Mouse (Mus musculus) c-Kit-positive CD71-positive TER-119-positive erythroid progenitor cells, embryonic 14.5 days (primary cell): ENCODE data around the gene Pla2g2d.
"Not testable (repeated sequence)": the region's sequence is repeated elsewhere in the genome, so short reads cannot be mapped to it uniquely, and the experiment has no call there.

Source experiments
- DNase-seq: peaks from one replicate; pipeline ENCODE4 v3.0.0-alpha.2; 2013; ENCODE audit warnings: low spot score

Pla2g2d gene

DNA sequence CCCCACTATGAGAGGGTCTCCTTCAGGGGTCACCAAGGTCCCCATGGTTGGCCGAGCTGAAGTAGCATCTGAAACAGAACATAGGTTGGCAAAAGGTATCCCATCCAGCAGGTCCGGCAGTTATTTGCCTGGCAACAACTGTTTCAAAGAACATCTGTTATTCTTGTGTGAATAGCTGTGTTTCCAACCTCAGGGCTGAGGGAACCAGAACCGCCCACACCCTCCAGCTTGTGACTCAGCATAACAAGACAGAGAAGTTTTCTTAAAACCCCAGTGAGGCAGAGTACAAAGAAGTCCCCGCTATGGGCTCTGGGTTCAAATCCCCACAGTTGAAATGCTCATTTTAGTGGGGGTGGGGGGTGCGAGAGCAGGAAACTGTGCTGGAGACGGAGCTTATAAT lies 6.6 kb downstream of the Pla2g2d start:
- no peak for DNase-seq

DNA sequence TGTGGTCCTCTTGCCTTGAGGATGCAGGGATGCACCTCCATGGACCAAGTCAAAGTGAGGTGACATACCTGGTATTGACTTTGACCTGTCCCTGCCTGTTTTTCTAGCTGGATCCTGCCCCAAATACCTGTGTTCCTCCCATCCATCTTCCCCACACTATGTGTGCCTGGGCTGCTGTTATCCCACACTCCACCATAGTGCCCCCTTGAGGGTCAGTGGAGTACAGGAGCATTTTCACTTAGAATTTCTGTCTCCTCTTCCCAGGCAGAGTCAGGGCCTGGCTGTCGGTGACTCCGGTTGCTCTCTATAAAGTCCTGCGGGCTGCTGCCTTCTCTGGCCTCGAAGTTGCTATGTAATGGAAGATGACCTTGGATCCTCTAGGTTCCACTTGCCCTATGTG lies 10.2 kb downstream of the Pla2g2d start:
- DNase-seq: no peak

DNA sequence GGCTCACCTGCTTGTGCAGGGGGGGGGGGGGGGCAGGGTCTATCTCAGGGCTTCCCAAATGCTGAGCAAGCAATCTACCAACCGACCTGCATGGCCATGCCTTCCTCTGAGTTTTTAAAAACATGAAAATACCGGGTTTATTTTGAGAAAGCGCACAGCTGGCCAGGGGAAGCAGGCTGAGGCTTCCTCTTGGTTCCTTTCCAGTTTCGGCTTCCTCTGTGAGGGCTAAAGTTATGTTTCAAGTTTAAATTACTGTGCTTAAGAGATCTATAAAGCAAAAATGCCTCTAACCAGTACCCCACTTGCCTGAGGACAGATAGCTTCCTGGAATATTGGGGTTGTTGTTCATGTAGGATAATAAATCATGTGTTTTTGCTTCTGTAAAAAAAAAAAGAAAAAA lies 10.6 kb downstream of the Pla2g2d start:
- DNase-seq: no peak

GRCm38 (mm10) chr4:138788381-138788780 lies 12.8 kb downstream of the Pla2g2d start:
- no peak for DNase-seq

DNA sequence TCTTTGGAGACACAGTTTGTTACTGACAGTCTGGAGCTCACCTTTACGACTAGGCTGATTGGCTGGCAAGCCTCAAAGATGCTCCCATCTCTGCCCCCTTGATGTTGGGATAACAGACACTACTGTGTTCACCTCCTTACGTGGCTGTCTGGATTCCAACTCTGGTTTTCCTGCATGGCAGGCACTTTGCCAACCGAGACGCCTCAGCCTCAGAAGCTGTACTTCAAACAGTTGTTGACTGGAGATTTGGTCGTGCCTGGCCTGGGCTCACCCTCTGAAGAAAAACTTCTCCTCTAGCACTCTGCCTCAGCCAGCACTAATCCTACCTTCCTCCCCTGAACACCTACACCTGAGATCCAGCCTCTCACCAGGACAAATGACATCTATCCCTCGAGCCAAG lies 15.9 kb downstream of the Pla2g2d start:
- no peak for DNase-seq

DNA sequence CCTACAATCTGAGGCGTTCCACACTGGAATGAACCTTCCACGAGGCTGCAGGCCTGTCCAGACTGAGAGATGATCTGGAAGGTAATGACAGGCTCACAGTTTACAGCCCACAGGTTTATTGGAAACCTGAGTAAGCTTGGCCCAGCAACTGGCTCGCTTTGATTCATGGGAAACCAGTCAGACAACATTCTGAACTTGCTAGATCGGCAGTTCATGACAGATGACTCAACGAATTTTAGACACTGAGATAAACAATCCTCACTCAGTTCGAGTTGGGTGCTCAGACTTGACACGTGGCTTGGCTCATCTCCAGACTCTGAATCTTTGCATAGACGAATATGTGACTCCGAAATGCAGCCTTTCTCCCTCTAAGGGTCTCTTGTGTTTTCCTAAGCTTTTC lies 17.1 kb downstream of the Pla2g2d start:
- DNase-seq: no peak

GRCm38 (mm10) chr4:138793276-138793675 lies 17.7 kb downstream of the Pla2g2d start:
- DNase-seq: no peak

GRCm38 (mm10) chr4:138794344-138794743 lies 18.8 kb downstream of the Pla2g2d start:
- no peak for DNase-seq

- DNase-seq: no peak
Measured at GRCm38 (mm10) chr4:138796513-138797216, 21.1 kb downstream of the Pla2g2d start.

GRCm38 (mm10) chr4:138797217-138797570 lies 21.7 kb downstream of the Pla2g2d start:
- no peak for DNase-seq

DNA sequence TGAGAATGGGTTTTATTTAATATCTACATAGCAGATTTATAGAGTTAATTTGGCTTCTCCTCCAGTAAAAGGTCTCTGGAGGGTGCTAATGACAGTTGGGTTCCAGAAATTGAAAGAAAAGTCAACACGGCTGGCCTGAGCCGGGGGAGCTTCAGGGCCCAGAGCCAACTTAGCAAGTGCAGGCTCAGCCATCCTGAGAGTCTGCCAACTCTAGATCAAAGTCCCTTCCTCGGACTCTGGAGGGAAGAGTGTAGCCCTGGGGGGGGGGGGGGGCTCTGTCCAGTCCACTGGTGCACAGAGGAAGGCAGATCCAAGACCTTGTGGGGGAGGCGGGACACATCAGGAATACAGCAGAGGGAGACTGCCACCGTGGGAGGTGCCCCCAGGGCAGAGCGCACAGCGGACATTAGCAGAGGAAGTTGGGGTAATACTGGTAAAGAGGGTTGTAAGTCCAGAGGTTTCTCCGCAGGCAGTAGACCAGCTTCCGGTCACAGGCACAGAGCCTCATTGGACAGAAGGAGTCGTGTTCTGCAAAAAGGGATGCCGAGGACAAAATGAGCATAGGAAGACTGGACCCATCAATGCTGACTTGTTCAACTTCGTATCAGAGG lies 24.7 kb downstream of the Pla2g2d start:
- DNase-seq: no peak

GRCm38 (mm10) chr4:138801631-138802030 lies 26.1 kb downstream of the Pla2g2d start:
- no peak for DNase-seq

- DNase-seq: no peak
Measured at GRCm38 (mm10) chr4:138802917-138803316, 27.4 kb downstream of the Pla2g2d start.

DNA sequence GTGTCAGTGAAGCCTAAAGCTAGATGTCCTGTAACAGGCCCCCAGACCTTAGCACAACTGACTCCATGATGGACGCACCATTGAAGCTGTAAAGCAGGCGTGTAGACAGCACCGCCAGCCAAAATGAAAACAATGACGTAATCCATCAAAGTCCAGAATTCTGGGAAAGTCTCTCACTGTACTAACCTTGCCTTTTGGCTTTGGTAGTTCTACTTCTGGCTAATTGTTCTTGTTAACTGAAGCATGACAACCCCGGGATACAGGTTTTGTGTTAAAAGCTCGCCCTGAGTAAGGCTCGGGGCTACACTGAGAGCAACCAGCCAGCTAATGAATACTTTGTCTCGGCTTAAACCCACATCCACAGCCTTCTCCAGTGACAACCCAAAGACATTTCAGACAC lies 29.7 kb downstream of the Pla2g2d start:
- DNase-seq: no peak

GRCm38 (mm10) chr4:138806160-138806559 lies 30.6 kb downstream of the Pla2g2d start:
- no peak for DNase-seq

DNA sequence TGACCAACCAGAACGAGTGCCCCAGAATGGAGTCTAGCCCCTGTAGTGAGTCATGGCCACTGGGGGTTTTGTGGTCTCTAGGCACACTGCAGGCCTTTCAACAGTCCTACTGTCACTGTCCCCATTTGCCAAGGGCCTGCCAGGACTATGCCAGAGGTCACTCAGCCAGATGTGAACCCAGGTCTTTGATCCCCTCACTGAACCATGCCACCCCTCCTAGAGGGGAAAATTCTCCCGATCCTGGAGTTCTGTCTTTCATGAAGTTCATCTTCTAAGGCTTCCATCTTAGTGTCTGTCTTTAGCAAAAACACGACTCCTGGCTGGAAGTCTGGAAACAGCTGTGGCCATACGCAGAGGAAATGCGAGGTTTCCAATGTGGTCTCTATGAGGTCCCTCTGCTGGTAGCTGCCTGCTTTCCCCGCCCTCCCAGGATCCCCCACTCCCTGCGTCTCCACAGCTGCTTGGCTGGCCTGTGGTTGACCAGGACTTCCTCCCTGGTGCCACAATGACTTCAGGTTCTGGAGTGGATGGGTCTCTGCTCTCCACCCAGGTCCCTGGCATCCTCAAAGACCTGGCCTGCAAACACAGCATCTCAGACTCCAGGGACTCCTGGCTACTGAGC lies 31.5 kb downstream of the Pla2g2d start:
- no peak for DNase-seq

DNA sequence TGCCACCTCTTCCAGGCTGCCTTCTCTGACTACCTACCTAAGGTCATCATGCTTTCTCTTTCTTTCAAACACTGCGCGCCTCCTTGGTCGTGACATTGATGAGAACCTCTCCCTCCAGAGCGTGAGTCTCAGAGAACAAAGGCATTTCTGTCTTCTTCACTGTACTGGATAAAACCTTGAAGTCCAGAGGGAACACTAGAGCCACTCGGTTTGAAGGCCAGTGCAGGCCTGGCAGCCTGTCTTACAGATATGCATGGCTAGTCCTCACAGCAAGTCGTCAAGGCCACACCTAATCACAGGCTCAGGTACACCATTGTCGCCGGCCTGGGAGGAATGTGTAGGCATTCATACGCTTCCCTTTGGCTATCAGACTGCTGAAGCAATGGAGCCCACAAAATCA lies 40.6 kb downstream of the Pla2g2d start:
- DNase-seq: no peak

DNA sequence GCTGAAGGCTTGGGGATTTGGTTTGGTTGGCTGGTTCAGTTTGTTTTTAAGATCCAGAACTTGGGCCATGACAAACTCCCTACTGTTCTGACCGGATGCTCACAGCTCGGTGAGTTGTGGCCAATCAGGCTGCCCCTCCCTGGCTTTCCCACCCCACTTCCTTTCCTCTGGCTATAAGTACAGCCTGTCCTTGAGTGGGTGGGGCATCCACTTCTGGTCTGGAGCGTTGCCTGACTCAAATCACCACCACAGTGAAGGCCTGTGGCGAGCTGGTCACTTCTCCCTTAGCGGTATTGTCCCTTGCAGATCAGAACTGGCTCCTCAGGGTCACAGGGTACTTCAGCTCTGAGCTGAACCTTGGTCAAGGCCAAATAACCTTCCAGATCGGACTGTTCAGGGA lies 42.2 kb downstream of the Pla2g2d start:
- no peak for DNase-seq

DNA sequence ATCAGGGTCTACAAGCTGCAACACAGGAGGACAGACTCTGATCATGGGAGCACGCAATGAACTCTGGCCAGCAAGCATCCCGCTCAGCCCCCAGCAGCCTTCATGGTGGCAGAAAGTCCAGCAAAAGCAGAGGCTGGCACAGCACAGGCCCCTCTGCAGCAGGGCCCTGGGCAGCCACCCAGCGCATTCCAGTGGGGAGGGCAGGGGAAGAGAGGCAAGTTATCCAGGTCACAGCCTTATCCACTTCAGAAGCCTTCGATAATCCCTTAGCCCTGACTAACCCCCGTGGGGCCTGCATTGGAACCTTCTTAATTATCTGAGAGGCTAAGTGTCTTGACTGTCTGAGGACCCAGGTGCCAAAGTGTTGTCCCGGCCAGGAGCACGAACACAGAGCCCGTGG lies 43.6 kb downstream of the Pla2g2d start:
- no peak for DNase-seq

- DNase-seq: no peak
Measured at GRCm38 (mm10) chr4:138821036-138821435, 45.5 kb downstream of the Pla2g2d start.

- DNase-seq: not testable (repeated sequence)
Measured at GRCm38 (mm10) chr4:138824161-138824560, 48.6 kb downstream of the Pla2g2d start.

DNA sequence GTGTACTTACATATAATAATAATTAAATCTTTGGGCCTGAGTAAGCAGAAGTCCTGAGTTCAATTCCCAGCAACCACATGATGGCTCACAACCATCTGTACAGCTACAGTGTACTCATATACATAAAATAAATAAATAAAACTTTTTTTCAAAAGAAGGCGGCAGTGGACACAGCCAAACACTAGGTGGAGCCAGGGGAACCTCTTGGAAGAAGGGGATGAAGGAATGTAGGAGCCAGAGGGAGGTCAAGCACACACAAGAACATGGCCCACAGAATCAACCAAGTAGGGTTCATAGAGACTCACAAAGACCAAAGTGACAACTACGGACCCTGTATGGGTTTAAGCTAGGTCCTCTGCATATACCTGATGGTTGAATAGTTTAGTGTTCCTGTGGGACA lies 49.1 kb downstream of the Pla2g2d start:
- DNase-seq: no peak

GRCm38 (mm10) chr4:138825751-138826567 lies 50.4 kb downstream of the Pla2g2d start:
- DNase-seq: no peak
